Comparison of ENCODE assay signal across 8 mouse cellular contexts in genomic region chr17:46858749-46859444, GRCm38 (mm10). TPM values are rescaled to one million over a fixed set of nuclear protein-coding genes. Genes with fewer than 3 reads are reported as not detected.
DNase-seq lines count a peak whose midpoint lies in the region; ATAC-seq and TF ChIP-seq lines count a peak whose summit lies in the region.

No protein-coding gene starts in this region.

- 0 out of 2 replicates have a peak overlapping the region, but pooled peaks have one; percentile 100 for H3K9ac ChIP-seq in heart, embryonic 12.5 days
- no peak overlapping the region for H3K9ac ChIP-seq in ES-E14 (ENCODE audit: insufficient read depth, low read depth, low read length, poor library complexity, severe bottlenecking)
- H3K9ac ChIP-seq in hindbrain, embryonic 11.5 days (ENCODE audit: low read depth, low read length), result peak overlapping the region; percentile 100
- H3K9ac ChIP-seq in midbrain, embryonic 12.5 days (replicated peaks), result peak overlapping the region; percentile 100; the same call in 1 of the 2 replicates

- WGBS in heart, embryonic 12.5 days, result 19% methylated on average over 9 of the region's 9 CpGs
- 31% methylated on average over 9 of the region's 9 CpGs for WGBS in hindbrain, embryonic 11.5 days
- WGBS in midbrain, embryonic 12.5 days, result 29% methylated on average over 9 of the region's 9 CpGs

- H3K4me3 ChIP-seq in heart, embryonic 12.5 days, result peak overlapping the region; percentile 99
- peak overlapping the region; percentile 77 to 94; a peak in 3 of 4 replicates for H3K4me3 ChIP-seq in ES-E14 (ENCODE audit: insufficient read depth in 1 of 2, low read depth in 1 of 2, low read length in 2 of 2, poor library complexity in 1 of 2, severe bottlenecking in 1 of 2)
- H3K4me3 ChIP-seq in hindbrain, embryonic 11.5 days (ENCODE audit: low read depth, low read length), result peak overlapping the region; percentile 93
- H3K4me3 ChIP-seq in midbrain, embryonic 12.5 days, result peak overlapping the region; percentile 99

- H3K4me2 ChIP-seq in heart, embryonic 12.5 days, result peak overlapping the region; percentile 62
- peak overlapping the region; percentile 35 for H3K4me2 ChIP-seq in hindbrain, embryonic 11.5 days (replicated peaks; ENCODE audit: low read depth, low read length)
- peak overlapping the region; percentile 71 for H3K4me2 ChIP-seq in midbrain, embryonic 12.5 days (replicated peaks)

- in situ Hi-C loops in ES-E14 (cut with MboI; ENCODE audit: low sequenced_read_pairs in 2 of 2, unreplicated experiment in 2 of 2), result no loop called here

- H3K27me3 ChIP-seq in heart, embryonic 12.5 days (replicated peaks), result no peaks in the 10 kb centered on the region
- no peaks in the 10 kb centered on the region for H3K27me3 ChIP-seq in hindbrain, embryonic 11.5 days (ENCODE audit: control insufficient read depth, insufficient read depth, low read length)
- H3K27me3 ChIP-seq in midbrain, embryonic 12.5 days, result no peaks in the 10 kb centered on the region

- intact Hi-C loops in heart, postnatal 25 days (cut with DNase I), result no loop called here
- intact Hi-C loops in left cerebral cortex, postnatal 25 days (cut with DNase I), result no loop called here

- no peaks in the 10 kb centered on the region for H3K9me3 ChIP-seq in heart, embryonic 12.5 days (replicated peaks)
- H3K9me3 ChIP-seq in ES-E14 (ENCODE audit: control insufficient read depth, insufficient read depth, low read depth, low read length), result no peaks in the 10 kb centered on the region
- H3K9me3 ChIP-seq in hindbrain, embryonic 11.5 days (ENCODE audit: control insufficient read depth, low read length), result no peaks in the 10 kb centered on the region
- H3K9me3 ChIP-seq in midbrain, embryonic 12.5 days, result no peaks in the 10 kb centered on the region

- peak overlapping the region; percentile 100 for H3K27ac ChIP-seq in heart, embryonic 12.5 days (ENCODE audit: poor library complexity, severe bottlenecking)
- H3K27ac ChIP-seq in ES-E14 (ENCODE audit: insufficient read depth, low read depth, low read length, poor library complexity, severe bottlenecking), result peak overlapping the region; percentile 97; the same call in 1 of the 2 replicates
- H3K27ac ChIP-seq in hindbrain, embryonic 11.5 days (ENCODE audit: low read depth, low read length), result peak overlapping the region; percentile 100
- H3K27ac ChIP-seq in midbrain, embryonic 12.5 days (replicated peaks), result peak overlapping the region; percentile 100

- ATAC-seq in heart, embryonic 12.5 days (ENCODE audit: insufficient number of reproducible peaks, low FRiP score), result no peak
- no peak for ATAC-seq in hindbrain, embryonic 11.5 days (ENCODE audit: low FRiP score)
- no peak for ATAC-seq in midbrain, embryonic 12.5 days (ENCODE audit: low FRiP score, low read depth)

- no peak for DNase-seq in heart, postnatal 25 days (ENCODE audit: low spot score)
- DNase-seq in ES-E14 (ENCODE audit: low read depth, low spot score), result no peak
- DNase-seq in hindbrain, embryonic 11.5 days (ENCODE audit: low spot score), result peak; percentile 58
- no peak for DNase-seq in left cerebral cortex, postnatal 25 days (ENCODE audit: low spot score in 2 of 2)
- DNase-seq in adrenal gland, postnatal 25 days, result no peak
- DNase-seq in adrenal gland, postnatal 10 days, result no peak

- no peaks in the 10 kb centered on the region for H3K36me3 ChIP-seq in heart, embryonic 12.5 days
- no peaks in the 10 kb centered on the region for H3K36me3 ChIP-seq in ES-E14 (ENCODE audit: control insufficient read depth, insufficient read depth, low read length, poor library complexity, severe bottlenecking)
- H3K36me3 ChIP-seq in hindbrain, embryonic 11.5 days (ENCODE audit: control insufficient read depth, insufficient read depth, low read length), result no peaks in the 10 kb centered on the region
- no peaks in the 10 kb centered on the region for H3K36me3 ChIP-seq in midbrain, embryonic 12.5 days

- peaks cover 20% of the 10 kb centered on the region for H3K4me1 ChIP-seq in heart, embryonic 12.5 days (replicated peaks)
- peaks cover 2 to 8% of the 10 kb centered on the region in 2 experiments; a peak in 3 of 4 replicates for H3K4me1 ChIP-seq in ES-E14 (ENCODE audit: control insufficient read depth in 2 of 2, insufficient read depth in 2 of 2, low read length in 2 of 2, poor library complexity in 1 of 2)
- H3K4me1 ChIP-seq in hindbrain, embryonic 11.5 days (replicated peaks; ENCODE audit: control insufficient read depth, insufficient read depth, low read length), result no peaks in the 10 kb centered on the region; the same call in 1 of the 2 replicates
- H3K4me1 ChIP-seq in midbrain, embryonic 12.5 days, result peaks cover 22% of the 10 kb centered on the region

TF ChIP-seq in ES-E14, 5 proteins besides CTCF, POLR2A, EP300 and RAD21:
- TF ChIP-seq HCFC1 (IDR thresholded peaks at IDR 0.05; ENCODE audit: borderline replicate concordance, insufficient read depth, low read length), result no peak
- no peak for TF ChIP-seq ZC3H11A (IDR thresholded peaks at IDR 0.05; ENCODE audit: borderline replicate concordance, low read depth, low read length)
- peak; percentile 78 for TF ChIP-seq ZNF384 (IDR thresholded peaks at IDR 0.05; ENCODE audit: low read depth, low read length)

RNA-seq across cellular contexts. Expression of gene Bicral, which starts 0.6 kb away (rescaled TPM):
- polyA plus RNA-seq in heart, embryonic 12.5 days (2016; fragmentation: Nextera tagmentation; extraction: Ambion mirVana), result 4.0 and 5.7 TPM in 2 replicates
- total RNA-seq in heart, postnatal 25 days (2021), result 10 to 100 TPM; 15.0 to 16.7 TPM
- total RNA-seq in ES-E14 (2012; rRNA removed), result 20.2 and 27.1 TPM in 2 replicates
- polyA plus RNA-seq in hindbrain, embryonic 11.5 days (2014; fragmentation: Nextera tagmentation; extraction: Ambion mirVana), result 5.5 and 7.1 TPM in 2 replicates
- polyA plus RNA-seq in midbrain, embryonic 12.5 days (2016; fragmentation: Nextera tagmentation; extraction: Ambion mirVana), result 7.8 and 7.9 TPM in 2 replicates
- 10 to 100 TPM; 41.6 to 49.7 TPM for total RNA-seq in left cerebral cortex, postnatal 25 days (2021)
- total RNA-seq in adrenal gland, postnatal 25 days (2021), result 24.6 and 26.0 TPM in 2 replicates
- total RNA-seq in adrenal gland, postnatal 10 days (2021), result 10 to 100 TPM; 15.2 to 19.0 TPM

RNA-seq across cellular contexts. Expression of gene Tbcc, which starts 31.6 kb away (rescaled TPM):
- 52.4 and 55.1 TPM in 2 replicates for polyA plus RNA-seq in heart, embryonic 12.5 days (2016; fragmentation: Nextera tagmentation; extraction: Ambion mirVana)
- 10 to 100 TPM; 15.5 to 17.7 TPM for total RNA-seq in heart, postnatal 25 days (2021)
- 20.5 and 30.0 TPM in 2 replicates for total RNA-seq in ES-E14 (2012; rRNA removed)
- polyA plus RNA-seq in hindbrain, embryonic 11.5 days (2014; fragmentation: Nextera tagmentation; extraction: Ambion mirVana), result 74.1 and 84.3 TPM in 2 replicates
- polyA plus RNA-seq in midbrain, embryonic 12.5 days (2016; fragmentation: Nextera tagmentation; extraction: Ambion mirVana), result 68.4 and 75.1 TPM in 2 replicates
- 10 to 100 TPM; 32.4 to 36.7 TPM for total RNA-seq in left cerebral cortex, postnatal 25 days (2021)
- 19.7 and 24.3 TPM in 2 replicates for total RNA-seq in adrenal gland, postnatal 25 days (2021)
- 10 to 100 TPM; 21.6 to 23.3 TPM for total RNA-seq in adrenal gland, postnatal 10 days (2021)

RNA-seq across cellular contexts. Expression of gene Prph2, which starts 51.4 kb away (rescaled TPM):
- polyA plus RNA-seq in heart, embryonic 12.5 days (2016; fragmentation: Nextera tagmentation; extraction: Ambion mirVana), result not detected in 2 replicates
- not detected for total RNA-seq in heart, postnatal 25 days (2021)
- 0.18 and 0.48 TPM in 2 replicates for total RNA-seq in ES-E14 (2012; rRNA removed)
- not detected in 2 replicates for polyA plus RNA-seq in hindbrain, embryonic 11.5 days (2014; fragmentation: Nextera tagmentation; extraction: Ambion mirVana)
- not detected in 2 replicates for polyA plus RNA-seq in midbrain, embryonic 12.5 days (2016; fragmentation: Nextera tagmentation; extraction: Ambion mirVana)
- not detected for total RNA-seq in left cerebral cortex, postnatal 25 days (2021)
- total RNA-seq in adrenal gland, postnatal 25 days (2021), result not detected in 2 replicates
- total RNA-seq in adrenal gland, postnatal 10 days (2021), result not detected
